Mouse (Mus musculus): ENCODE results near the gene Ngdn. TPM values are rescaled to one million over a fixed set of nuclear protein-coding genes. Genes with fewer than 3 reads are reported as not detected.

Gene Ngdn
- total RNA-seq, 2 experiments from 2014 or later: 18.1 to 19.9 TPM

- H3K4me3 ChIP-seq: no peak overlapping the region
- H3K27ac ChIP-seq: no peak overlapping the region
- intact Hi-C loops (cut with DNase I): loop anchor here (5.0 kb wide), 1 partner anchor 45 kb away; no protein-coding TSS in a partner anchor
- DNase-seq: peak; percentile 37
- TF ChIP-seq CTCF (IDR thresholded peaks at IDR 0.05): no peak
These were observed 13.1 kb upstream of the Ngdn start for GRCm38 (mm10) chr14:55001938-55002686.

GRCm38 (mm10) chr14:55002687-55003120 lies 12.6 kb upstream of the Ngdn start:
- intact Hi-C loops (cut with DNase I): loop anchor here (5.0 kb wide), 1 partner anchor 45 kb away; no protein-coding TSS in a partner anchor
- Histone ChIP-seq H3K4me3 (no peak overlapping the region), H3K27ac (no peak overlapping the region)
- no peak for TF ChIP-seq CTCF (IDR thresholded peaks at IDR 0.05)
- no peak for DNase-seq

- Histone ChIP-seq H3K27ac (peak overlapping the region; percentile 46), H3K4me3 (no peak overlapping the region)
- no peak for TF ChIP-seq CTCF (IDR thresholded peaks at IDR 0.05)
- intact Hi-C loops (cut with DNase I): loop anchor here (5.0 kb wide), 1 partner anchor 47 kb away; no protein-coding TSS in a partner anchor
- DNase-seq: no peak
These were observed 11.1 kb upstream of the Ngdn start for GRCm38 (mm10) chr14:55003878-55004855.

- Histone ChIP-seq H3K4me3 (no peak overlapping the region), H3K27ac (no peak overlapping the region)
- intact Hi-C loops (cut with DNase I): no loop called here
- DNase-seq: no peak
- TF ChIP-seq CTCF (IDR thresholded peaks at IDR 0.05): no peak
These were observed 9.7 kb upstream of the Ngdn start for GRCm38 (mm10) chr14:55005506-55005905.

GRCm38 (mm10) chr14:55005967-55006366 lies 9.3 kb upstream of the Ngdn start:
- Histone ChIP-seq H3K4me3 (no peak overlapping the region), H3K27ac (no peak overlapping the region)
- no peak for TF ChIP-seq CTCF (IDR thresholded peaks at IDR 0.05)
- DNase-seq: no peak
- intact Hi-C loops (cut with DNase I): no loop called here

GRCm38 (mm10) chr14:55006541-55006940 lies 8.7 kb upstream of the Ngdn start:
- TF ChIP-seq CTCF (IDR thresholded peaks at IDR 0.05): no peak
- no peak for DNase-seq
- Histone ChIP-seq H3K27ac (no peak overlapping the region), H3K4me3 (no peak overlapping the region)
- intact Hi-C loops (cut with DNase I): no loop called here

- intact Hi-C loops (cut with DNase I): no loop called here
- Histone ChIP-seq H3K4me3 (no peak overlapping the region), H3K27ac (no peak overlapping the region)
- DNase-seq: no peak
- TF ChIP-seq CTCF (IDR thresholded peaks at IDR 0.05): no peak
These were observed 7.9 kb upstream of the Ngdn start for GRCm38 (mm10) chr14:55007120-55007908.

GRCm38 (mm10) chr14:55008417-55008816 lies 6.8 kb upstream of the Ngdn start:
- intact Hi-C loops (cut with DNase I): no loop called here
- TF ChIP-seq CTCF (IDR thresholded peaks at IDR 0.05): no peak
- Histone ChIP-seq H3K27ac (no peak overlapping the region), H3K4me3 (no peak overlapping the region)
- no peak for DNase-seq

- no peak for DNase-seq
- intact Hi-C loops (cut with DNase I): no loop called here
- H3K4me3 ChIP-seq: no peak overlapping the region
- no peak overlapping the region for H3K27ac ChIP-seq
- TF ChIP-seq CTCF (IDR thresholded peaks at IDR 0.05): peak; percentile 13; the same call in 1 of the 2 replicates
These were observed 4.1 kb upstream of the Ngdn start for GRCm38 (mm10) chr14:55011116-55011515.

GRCm38 (mm10) chr14:55014591-55014990 lies 663 bp upstream of the Ngdn start:
- peak overlapping the region; percentile 78 for H3K4me3 ChIP-seq
- TF ChIP-seq CTCF (IDR thresholded peaks at IDR 0.05): no peak
- intact Hi-C loops (cut with DNase I): loop anchor here (1.0 to 2.0 kb wide), 2 partner anchors 114 to 172 kb away; no protein-coding TSS in a partner anchor
- DNase-seq: no peak
- H3K27ac ChIP-seq: peak overlapping the region; percentile 92

GRCm38 (mm10) chr14:55015767-55016111 lies 485 bp downstream of the Ngdn start:
- TF ChIP-seq CTCF (IDR thresholded peaks at IDR 0.05): no peak
- intact Hi-C loops (cut with DNase I): loop anchor here (2.0 kb wide), 1 partner anchor 173 kb away; no protein-coding TSS in a partner anchor
- H3K4me3 ChIP-seq: peak overlapping the region; percentile 82
- H3K27ac ChIP-seq: peak overlapping the region; percentile 91
- peak; percentile 44 for DNase-seq

- no peak overlapping the region for H3K4me3 ChIP-seq
- DNase-seq: no peak
- TF ChIP-seq CTCF (IDR thresholded peaks at IDR 0.05): no peak
- no peak overlapping the region for H3K27ac ChIP-seq
- intact Hi-C loops (cut with DNase I): no loop called here
These were observed 1.6 kb downstream of the Ngdn start for GRCm38 (mm10) chr14:55016876-55017275.

All from gastrocnemius, adult 2 months (tissue).